Mouse (Mus musculus) limb, embryonic 10.5 days (tissue): ENCODE results near the gene Nolc1. TPM values are rescaled to one million over a fixed set of nuclear protein-coding genes. Genes with fewer than 3 reads are reported as not detected.
A peak's percentile ranks its signal among the peaks of the same experiment; 100 is the strongest.
"Not testable (repeated sequence)": the region's sequence is repeated elsewhere in the genome, so short reads cannot be mapped to it uniquely, and the experiment has no call there.

Experiments used
- DNase-seq: peaks from one replicate; pipeline ENCODE4 v3.0.0-alpha.2; 2017; ENCODE audit warnings: low spot score
- H3K27ac ChIP-seq: fragments of 300-500 bp; sonication (generic); 2 replicates; pipeline ENCODE4 v1.5.1; 2016; ENCODE audit warnings: mild to moderate bottlenecking
- H3K27me3 ChIP-seq: fragments of 300-500 bp; sonication (generic); 2 replicates; pipeline ENCODE4 v1.6.1; 2016; ENCODE audit warnings: low read depth, mild to moderate bottlenecking; ENCODE audit not compliant: poor library complexity, severe bottlenecking
- H3K36me3 ChIP-seq: fragments of 300-500 bp; sonication (generic); 2 replicates; pipeline ENCODE4 v1.6.1; 2016; ENCODE audit warnings: mild to moderate bottlenecking, moderate library complexity
- H3K4me1 ChIP-seq: fragments of 300-500 bp; sonication (generic); 2 replicates; pipeline ENCODE4 v1.6.1; 2016
- H3K4me3 ChIP-seq: fragments of 300-500 bp; sonication (generic); 2 replicates; pipeline ENCODE4 v1.5.1; 2016; ENCODE audit warnings: mild to moderate bottlenecking, moderate library complexity
- H3K9me3 ChIP-seq: fragments of 300-500 bp; sonication (generic); replicated peaks from 2 replicates; pipeline ENCODE4 v1.6.1; 2016; ENCODE audit warnings: mild to moderate bottlenecking
- WGBS: fragments of 180-500 bp; shearing (Covaris S2); methylation state at CpG from one replicate; pipeline ENCODE4 v1.1.7; 2016; 5-methylcytosine and 5-hydroxymethylcytosine counted together
- polyA plus RNA-seq: library from polyadenylated mRNA; unstranded; fragments of >200 nt; fragmentation: Nextera tagmentation; extraction: Ambion mirVana; gene quantifications from 2 replicates; pipeline ENCODE4 v1.2.1, GENCODE M21; 2016

The Nolc1 gene
- polyA plus RNA-seq, 1 experiment from 2014 or later, result 145 TPM

GRCm38 (mm10) chr19:46119458-46119857 is 43.8 kb downstream of the Nolc1 start:
- no peak for DNase-seq
- H3K4me3 ChIP-seq, result no peak overlapping the region
- no peaks in the 10 kb centered on the region for H3K36me3 ChIP-seq
- WGBS, result 91% methylated on average over 3 of the region's 3 CpGs
- no peaks in the 10 kb centered on the region for H3K27me3 ChIP-seq
- H3K4me1 ChIP-seq, result no peaks in the 10 kb centered on the region
- H3K27ac ChIP-seq, result no peak overlapping the region
- no peaks in the 10 kb centered on the region for H3K9me3 ChIP-seq

- 78% methylated on average over 6 of the region's 6 CpGs for WGBS
- no peaks in the 10 kb centered on the region for H3K9me3 ChIP-seq
- no peak overlapping the region for H3K4me3 ChIP-seq
Observed at GRCm38 (mm10) chr19:46120872-46121271, 45.2 kb downstream of the Nolc1 start.

GRCm38 (mm10) chr19:46123876-46124275 is 48.2 kb downstream of the Nolc1 start:
- Histone ChIP-seq H3K27ac (no peak overlapping the region), H3K9me3 (no peaks in the 10 kb centered on the region), H3K36me3 (no peaks in the 10 kb centered on the region), H3K4me1 (no peaks in the 10 kb centered on the region), H3K27me3 (peaks cover 8% of the 10 kb centered on the region; the same call in 1 of the 2 replicates), H3K4me3 (no peak overlapping the region)
- DNase-seq, result no peak
- 85% methylated on average over 3 of the region's 3 CpGs for WGBS

More at GRCm38 (mm10) chr19:46120872-46121271, 45.2 kb downstream of the Nolc1 start:
- no peak for DNase-seq
- Histone ChIP-seq H3K4me1 (no peaks in the 10 kb centered on the region), H3K27me3 (no peaks in the 10 kb centered on the region), H3K36me3 (no peaks in the 10 kb centered on the region), H3K27ac (no peak overlapping the region)

GRCm38 (mm10) chr19:46124651-46125050 is 49.0 kb downstream of the Nolc1 start:
- Histone ChIP-seq H3K4me3 (no peak overlapping the region), H3K36me3 (no peaks in the 10 kb centered on the region), H3K27me3 (peaks cover 8% of the 10 kb centered on the region; the same call in 1 of the 2 replicates), H3K4me1 (no peaks in the 10 kb centered on the region), H3K27ac (no peak overlapping the region), H3K9me3 (no peaks in the 10 kb centered on the region)
- DNase-seq, result no peak

GRCm38 (mm10) chr19:46126301-46126700 is 50.6 kb downstream of the Nolc1 start:
- no peaks in the 10 kb centered on the region for H3K36me3 ChIP-seq
- H3K4me3 ChIP-seq, result no peak overlapping the region
- H3K27ac ChIP-seq, result no peak overlapping the region
- 78% methylated on average over 4 of the region's 4 CpGs for WGBS
- H3K4me1 ChIP-seq, result 0 out of 2 replicates have a peak, but pooled peaks cover 3% of the 10 kb centered on the region
- DNase-seq, result no peak
- H3K27me3 ChIP-seq, result peaks cover 22% of the 10 kb centered on the region
- H3K9me3 ChIP-seq, result no peaks in the 10 kb centered on the region

- H3K4me3 ChIP-seq, H3K9me3 ChIP-seq, H3K4me1 ChIP-seq, H3K27ac ChIP-seq, H3K36me3 ChIP-seq, DNase-seq: not testable (repeated sequence)
- 73% methylated on average over 6 of the region's 6 CpGs for WGBS
- H3K27me3 ChIP-seq, result peaks cover 56% of the 10 kb centered on the region
Observed at GRCm38 (mm10) chr19:46129737-46130136, 54.1 kb downstream of the Nolc1 start.

- H3K27ac ChIP-seq, result no peak overlapping the region
- no peak for DNase-seq
- H3K36me3 ChIP-seq, result no peaks in the 10 kb centered on the region
- 11% methylated on average over 8 of the region's 8 CpGs for WGBS
- no peaks in the 10 kb centered on the region for H3K9me3 ChIP-seq
- H3K4me1 ChIP-seq, result peaks cover 22% of the 10 kb centered on the region
- H3K27me3 ChIP-seq, result peaks cover 72% of the 10 kb centered on the region
- peak overlapping the region; percentile 21 for H3K4me3 ChIP-seq
Observed at GRCm38 (mm10) chr19:46131283-46131682, 55.6 kb downstream of the Nolc1 start.

- Histone ChIP-seq H3K9me3 (no peaks in the 10 kb centered on the region), H3K4me3 (peak within 1 kb of the TSS; percentile 21), H3K27me3 (peaks cover 78% of the 10 kb centered on the region), H3K36me3 (no peaks in the 10 kb centered on the region), H3K27ac (no peak within 1 kb of the TSS), H3K4me1 (peaks cover 29% of the 10 kb centered on the region)
- 4% methylated on average over 31 of the region's 31 CpGs for WGBS
- DNase-seq, result no peak
Observed at GRCm38 (mm10) chr19:46131694-46132525, 56.2 kb downstream of the Nolc1 start, which contains the start of gene Elovl3. Elovl3 (plus strand) TSS chr19:46131897.

- WGBS, result 56% methylated on average over 6 of the region's 6 CpGs
- no peaks in the 10 kb centered on the region for H3K9me3 ChIP-seq
- peaks cover 33% of the 10 kb centered on the region for H3K4me1 ChIP-seq
- H3K36me3 ChIP-seq, result no peaks in the 10 kb centered on the region
- no peak for DNase-seq
- no peak overlapping the region for H3K4me3 ChIP-seq
- peaks cover 84% of the 10 kb centered on the region for H3K27me3 ChIP-seq
- no peak overlapping the region for H3K27ac ChIP-seq
Observed at GRCm38 (mm10) chr19:46132577-46132976, 56.9 kb downstream of the Nolc1 start.

Other genes with a start within 250 kb of the Nolc1 start
- 18.0 and 20.1 TPM in 2 replicates for gene Armh3, start 77.4 kb upstream of the Nolc1 start, polyA plus RNA-seq
- gene Hps6, start 72.4 kb upstream of the Nolc1 start, polyA plus RNA-seq, result 4.7 and 5.3 TPM in 2 replicates
- 63.0 and 73.3 TPM in 2 replicates for gene Pprc1, start 31.0 kb upstream of the Nolc1 start, polyA plus RNA-seq
- gene Ldb1, start 30.6 kb upstream of the Nolc1 start, polyA plus RNA-seq, result 96.4 and 104 TPM in 2 replicates
- gene Elovl3, start 56.0 kb downstream of the Nolc1 start, polyA plus RNA-seq, result 0.13 TPM in 1 of 2 replicates, not detected in the other
- gene Pitx3, start 72.5 kb downstream of the Nolc1 start, polyA plus RNA-seq, result 0.59 and 2.1 TPM in 2 replicates
- gene Gbf1, start 76.6 kb downstream of the Nolc1 start, polyA plus RNA-seq, result 39.5 and 47.8 TPM in 2 replicates
- 4.5 and 5.8 TPM in 2 replicates for gene Nfkb2, start 228.5 kb downstream of the Nolc1 start, polyA plus RNA-seq